Mouse (Mus musculus): ENCODE measurements around the gene Olfr362. TPM values are rescaled to one million over a fixed set of nuclear protein-coding genes. Genes with fewer than 3 reads are reported as not detected.
"Not testable (repeated sequence)": the region's sequence is repeated elsewhere in the genome, so short reads cannot be mapped to it uniquely, and the experiment has no call there.

The Olfr362 gene
- total RNA-seq (2022), result not detected

DNA sequence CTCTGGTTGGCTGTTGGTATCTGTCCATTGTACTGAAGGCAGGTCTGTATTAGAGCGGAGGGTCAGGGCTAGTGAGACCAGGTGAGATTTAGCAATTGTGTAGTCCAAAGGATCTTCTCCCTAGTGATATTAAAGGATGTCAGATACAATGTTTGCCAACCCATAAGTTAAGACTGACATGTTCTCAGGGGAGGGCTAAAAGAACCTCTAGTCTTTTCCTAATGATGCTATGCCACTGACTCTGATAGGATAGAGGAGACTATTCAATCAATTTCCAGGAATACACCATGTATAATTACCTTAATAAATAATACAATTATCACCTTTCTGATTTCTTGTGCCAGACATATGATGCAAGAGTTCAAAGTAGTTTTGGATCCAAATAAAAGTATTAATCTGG, at the start of gene Olfr362:
Gene Olfr362, minus strand, starts transcription at position 101 of the 400 bp plus-strand sequence.
- no peak for DNase-seq (ENCODE audit: low spot score in 2 of 2)

DNA sequence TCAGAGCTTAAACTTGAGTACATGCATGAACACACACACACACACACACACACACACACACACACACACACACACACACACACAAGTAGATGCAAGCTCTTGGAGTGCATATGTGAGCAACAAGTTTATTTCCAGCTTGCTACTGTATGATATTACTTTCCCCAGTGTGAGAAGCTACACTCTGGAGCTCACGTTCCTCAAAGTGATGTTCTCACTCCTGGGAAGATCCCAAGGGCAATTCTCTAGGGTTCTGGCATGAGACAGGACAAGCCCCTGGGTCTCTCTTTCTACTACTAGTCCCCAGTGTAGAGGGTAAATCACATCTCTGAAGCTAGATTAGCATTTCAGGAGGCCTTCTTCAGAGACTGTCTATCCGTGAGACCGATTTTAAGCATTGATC, 21.3 kb upstream of the Olfr362 start, which contains the start of gene Olfr364-ps1:
Gene Olfr364-ps1, plus strand, starts transcription at position 301 of the 400 bp plus-strand sequence.
- no peak for DNase-seq (ENCODE audit: low spot score in 2 of 2)

DNA sequence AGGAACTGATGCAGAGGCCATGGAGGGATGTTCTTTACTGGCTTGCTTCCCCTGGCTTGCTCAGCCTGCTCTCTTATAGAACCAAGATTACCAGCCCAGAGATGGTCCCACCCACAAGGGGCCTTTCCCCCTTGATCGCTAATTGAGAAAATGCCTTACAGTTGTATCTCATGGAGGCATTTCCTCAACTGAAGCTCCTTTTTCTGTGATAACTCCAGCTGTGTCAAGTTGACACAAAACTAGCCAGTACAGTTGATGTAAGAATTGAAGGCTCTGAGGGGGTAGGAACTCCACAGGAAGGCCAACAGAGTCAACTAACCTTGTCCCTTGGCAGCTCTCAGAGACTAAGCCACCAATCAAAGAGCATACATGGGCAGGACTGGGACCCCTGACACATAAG, 28.5 kb downstream of the Olfr362 start, which contains the start of gene Olfr361:
Gene Olfr361, minus strand, starts transcription at position 101 of the 400 bp plus-strand sequence.
- not testable (repeated sequence) for DNase-seq (ENCODE audit: low spot score in 2 of 2)

DNA sequence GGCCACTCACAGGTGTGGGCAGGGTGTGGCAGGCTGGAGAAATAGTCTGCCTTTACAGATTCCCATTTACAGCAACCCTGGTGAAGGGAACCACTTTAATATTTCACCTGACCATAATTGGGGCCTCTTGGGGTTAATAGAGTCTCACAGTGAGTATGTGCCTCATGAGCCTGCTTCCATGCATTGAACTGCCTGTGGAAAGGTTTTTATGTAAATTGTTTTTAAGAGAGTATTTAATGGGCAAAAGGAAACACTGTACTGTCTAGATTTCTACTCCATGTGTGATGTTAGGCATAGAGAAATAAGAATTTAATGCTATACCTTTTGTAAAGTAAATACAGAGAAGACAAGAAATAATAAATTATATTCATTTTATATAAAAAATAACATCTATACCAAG, 52.3 kb downstream of the Olfr362 start, which contains the start of gene Olfr360:
Gene Olfr360, plus strand, starts transcription at position 301 of the 400 bp plus-strand sequence.
- DNase-seq (ENCODE audit: low spot score in 2 of 2), result no peak

Other genes starting within 250 kb of the Olfr362 start
- not detected for gene Olfr352, start 249.4 kb downstream of the Olfr362 start, total RNA-seq (2022)
- gene Olfr353, start 225.0 kb downstream of the Olfr362 start, total RNA-seq (2022), result not detected
- not detected for gene Olfr354, start 212.2 kb downstream of the Olfr362 start, total RNA-seq (2022)
- not detected for gene Olfr355, start 189.0 kb downstream of the Olfr362 start, total RNA-seq (2022)
- not detected for gene Olfr356, start 180.8 kb downstream of the Olfr362 start, total RNA-seq (2022)
- gene Olfr357, start 124.1 kb downstream of the Olfr362 start, total RNA-seq (2022), result not detected
- not detected for gene Olfr358, start 108.6 kb downstream of the Olfr362 start, total RNA-seq (2022)
- gene Olfr360, start 52.2 kb downstream of the Olfr362 start, total RNA-seq (2022), result not detected
- not detected for gene Olfr361, start 28.6 kb downstream of the Olfr362 start, total RNA-seq (2022)
- not detected for gene Olfr364-ps1, start 21.4 kb upstream of the Olfr362 start, total RNA-seq (2022)
- under 1 TPM in 1 of 4 experiments, not detected in 3; 0.07 TPM for gene Olfr365, start 70.3 kb upstream of the Olfr362 start, total RNA-seq (2022)
- not detected for gene Olfr366, start 93.7 kb upstream of the Olfr362 start, total RNA-seq (2022)
- gene Olfr368, start 208.6 kb upstream of the Olfr362 start, total RNA-seq (2022), result not detected
- gene Pdcl, start 241.4 kb upstream of the Olfr362 start, total RNA-seq (2022), result 10 to 100 TPM; 21.7 to 27.5 (median 23.7) TPM